Mouse (Mus musculus) hindbrain, embryonic 11.5 days (tissue): ENCODE data around the gene Prkcz. TPM values are rescaled to one million over a fixed set of nuclear protein-coding genes. Genes with fewer than 3 reads are reported as not detected.

Source experiments
- ATAC-seq: fragments of 200-750 bp; cut with Nextera tagmentation; 2 replicates; pipeline ENCODE4 v1.8.0; 2017; ENCODE audit warnings: mild to moderate bottlenecking, moderate TSS enrichment, moderate library complexity; ENCODE audit not compliant: low FRiP score
- DNase-seq: peaks from one replicate; pipeline ENCODE4 v3.0.0-alpha.2; 2015; ENCODE audit warnings: low spot score
- H3K27ac ChIP-seq: fragments of 300-500 bp; sonication (generic); 2 replicates; pipeline ENCODE4 v1.5.1; 2014; ENCODE audit warnings: mild to moderate bottlenecking, low read depth, low read length
- H3K27me3 ChIP-seq: fragments of 300-500 bp; sonication (generic); 2 replicates; pipeline ENCODE4 v1.6.1; 2014; ENCODE audit warnings: mild to moderate bottlenecking, low read length, moderate library complexity, mixed read lengths; ENCODE audit not compliant: control insufficient read depth, insufficient read depth
- H3K36me3 ChIP-seq: fragments of 300-500 bp; sonication (generic); 2 replicates; pipeline ENCODE4 v1.6.1; 2014; ENCODE audit warnings: mild to moderate bottlenecking, low read length, moderate library complexity, mixed read lengths; ENCODE audit not compliant: control insufficient read depth, insufficient read depth
- H3K4me1 ChIP-seq: fragments of 300-500 bp; sonication (generic); replicated peaks from 2 replicates; pipeline ENCODE4 v1.6.1; 2014; ENCODE audit warnings: low read length, mixed read lengths; ENCODE audit not compliant: control insufficient read depth, insufficient read depth
- H3K4me2 ChIP-seq: fragments of 300-500 bp; sonication (generic); replicated peaks from 2 replicates; pipeline ENCODE4 v1.6.1; 2014; ENCODE audit warnings: mild to moderate bottlenecking, low read depth, low read length
- H3K4me3 ChIP-seq: fragments of 300-500 bp; sonication (generic); 2 replicates; pipeline ENCODE4 v1.5.1; 2014; ENCODE audit warnings: low read depth, low read length
- H3K9ac ChIP-seq: fragments of 300-500 bp; sonication (generic); 2 replicates; pipeline ENCODE4 v1.6.1; 2014; ENCODE audit warnings: low read depth, low read length
- H3K9me3 ChIP-seq: fragments of 300-500 bp; sonication (generic); 2 replicates; pipeline ENCODE4 v1.6.1; 2016; ENCODE audit warnings: low read length; ENCODE audit not compliant: control insufficient read depth
- WGBS: fragments of 180-500 bp; shearing (Covaris S2); extraction: QIAGEN DNeasy Blood & Tissue Kit; methylation state at CpG from one replicate; pipeline ENCODE4 v1.1.7; 2014; 5-methylcytosine and 5-hydroxymethylcytosine counted together
- polyA plus RNA-seq: library from polyadenylated mRNA; unstranded; fragments of >200 nt; fragmentation: Nextera tagmentation; extraction: Ambion mirVana; gene quantifications from 2 replicates; pipeline ENCODE4 v1.2.1, GENCODE M21; 2014

Prkcz gene
- polyA plus RNA-seq, 1 experiment from 2014 or later = 19.6 TPM

DNA sequence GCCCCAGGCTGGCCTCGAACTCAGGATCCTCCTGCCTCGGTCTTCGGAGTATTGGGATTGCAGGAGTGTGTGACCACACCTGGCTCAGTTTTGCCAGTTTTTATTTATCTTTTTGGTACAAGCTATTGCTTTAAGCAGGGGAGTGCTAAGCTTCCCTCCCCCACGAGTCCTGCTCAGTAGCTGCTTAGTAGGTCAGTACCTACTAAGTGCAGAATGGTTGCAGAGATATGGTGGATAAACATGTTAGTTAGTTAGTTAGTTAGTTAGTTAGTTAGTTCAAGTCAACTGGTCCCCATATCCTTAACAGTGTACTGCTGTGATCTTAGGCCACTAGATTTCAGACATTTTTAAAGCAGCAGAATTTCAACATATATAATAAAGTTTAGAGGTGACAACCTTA is 75.1 kb downstream of the Prkcz start:
- H3K27me3 ChIP-seq = no peaks in the 10 kb centered on the region
- WGBS = 97% methylated on average over 4 of the region's 4 CpGs
- no peaks in the 10 kb centered on the region for H3K9me3 ChIP-seq
- H3K4me1 ChIP-seq = no peaks in the 10 kb centered on the region
- H3K9ac ChIP-seq = no peak overlapping the region
- no peaks in the 10 kb centered on the region for H3K36me3 ChIP-seq
- H3K27ac ChIP-seq = no peak overlapping the region
- H3K4me2 ChIP-seq = no peak overlapping the region
- no peak overlapping the region for H3K4me3 ChIP-seq
- ATAC-seq (no peak), DNase-seq (no peak)

DNA sequence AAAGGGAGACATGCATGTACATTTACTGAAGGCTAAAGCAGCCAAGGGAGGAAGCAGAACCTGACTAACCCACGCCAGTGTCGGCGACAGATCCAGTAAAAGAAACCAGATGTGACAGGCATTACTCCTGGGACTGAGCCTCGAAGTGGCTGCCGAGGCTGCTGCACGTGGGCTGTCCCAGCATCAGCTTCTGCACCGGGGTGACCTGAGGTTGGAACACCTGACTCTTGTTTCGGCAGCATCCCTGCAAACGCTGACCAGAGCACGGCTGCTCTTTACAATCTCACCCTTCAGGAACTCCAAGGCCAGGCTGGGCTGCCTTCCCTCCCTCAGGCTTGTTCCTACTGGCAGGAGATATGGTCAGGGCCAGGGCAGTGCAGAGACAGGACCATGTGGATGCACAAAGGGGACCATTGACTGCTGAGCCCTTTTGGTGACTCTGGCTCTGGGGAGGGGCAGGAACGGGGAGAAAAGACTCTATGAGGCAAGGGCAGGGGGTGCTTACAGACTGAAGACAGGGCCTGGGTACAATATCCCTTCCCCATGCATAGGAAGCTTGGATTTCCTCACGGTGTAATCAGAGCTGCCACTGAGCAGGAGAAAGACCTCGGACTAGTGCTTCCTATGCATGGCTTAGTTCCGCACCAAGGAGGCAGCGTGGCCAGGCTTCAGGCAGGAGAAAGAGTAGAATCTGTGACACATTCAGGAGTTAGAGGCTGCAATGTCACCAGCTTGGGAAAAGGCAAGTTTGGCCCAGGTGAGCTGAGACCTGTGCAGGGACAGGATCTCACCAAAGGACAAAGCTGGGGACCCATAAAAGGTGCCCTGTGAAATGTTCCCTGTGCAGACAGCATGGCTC is 76.4 kb downstream of the Prkcz start:
- Histone ChIP-seq H3K27ac (no peak overlapping the region), H3K4me2 (no peak overlapping the region), H3K36me3 (no peaks in the 10 kb centered on the region), H3K27me3 (no peaks in the 10 kb centered on the region), H3K9ac (peak overlapping the region; percentile 11; the same call in 1 of the 2 replicates), H3K4me1 (no peaks in the 10 kb centered on the region), H3K4me3 (no peak overlapping the region), H3K9me3 (no peaks in the 10 kb centered on the region)
- WGBS = 68% methylated on average over 15 of the region's 15 CpGs
- DNase-seq (no peak), ATAC-seq (no peak)

DNA sequence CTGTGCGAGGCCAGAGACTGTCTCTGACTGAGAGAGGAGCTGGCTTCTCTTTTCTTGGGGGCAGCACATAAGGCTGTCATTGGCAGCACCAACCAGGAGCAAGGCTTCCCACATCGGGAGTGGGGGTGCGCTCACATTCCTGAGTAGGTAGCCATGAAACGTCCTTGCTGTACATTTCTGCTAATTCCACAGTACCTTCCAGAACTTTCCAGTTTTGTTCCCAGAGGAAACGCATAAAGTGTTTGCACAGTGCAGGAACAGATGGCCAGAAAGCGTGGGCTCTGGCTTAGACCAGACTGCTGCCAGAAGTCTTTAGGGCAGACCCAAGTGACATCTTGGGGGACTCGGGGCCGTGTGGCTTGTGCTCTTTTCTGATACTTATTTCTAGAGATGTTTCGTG is 77.6 kb downstream of the Prkcz start:
- Histone ChIP-seq H3K27me3 (no peaks in the 10 kb centered on the region), H3K4me3 (no peak overlapping the region), H3K27ac (peak overlapping the region; percentile 25), H3K36me3 (no peaks in the 10 kb centered on the region), H3K4me2 (no peak overlapping the region), H3K9me3 (no peaks in the 10 kb centered on the region), H3K9ac (no peak overlapping the region), H3K4me1 (no peaks in the 10 kb centered on the region)
- 64% methylated on average over 9 of the region's 9 CpGs for WGBS
- ATAC-seq (no peak), DNase-seq (no peak)

DNA sequence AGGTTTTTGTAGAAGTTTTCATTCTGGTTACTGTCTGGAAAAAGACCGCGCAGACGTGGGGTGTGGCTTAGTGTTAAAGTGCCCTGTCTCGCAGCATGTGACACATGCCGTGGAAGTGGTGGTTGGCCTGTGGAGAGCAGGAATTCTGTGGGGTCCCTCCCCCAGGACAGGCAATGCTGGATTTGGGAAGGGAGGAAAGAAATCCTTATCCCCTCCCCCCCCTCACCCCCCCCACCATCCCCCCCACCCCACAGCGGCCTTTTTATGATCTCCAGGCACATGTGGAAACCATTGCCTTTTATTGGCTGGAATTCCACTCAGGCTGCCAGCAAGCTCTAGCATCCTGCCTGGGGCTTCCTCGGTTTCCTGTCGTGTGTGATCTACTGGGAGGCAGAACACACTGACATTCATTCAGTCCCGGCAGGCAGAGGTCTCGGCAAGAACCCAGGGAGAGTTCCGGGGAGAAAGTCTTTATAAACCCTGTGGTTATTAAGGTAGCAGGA is 78.1 kb downstream of the Prkcz start:
- H3K4me3 ChIP-seq = no peak overlapping the region
- no peaks in the 10 kb centered on the region for H3K4me1 ChIP-seq
- no peak overlapping the region for H3K4me2 ChIP-seq
- WGBS = 62% methylated on average over 10 of the region's 11 CpGs
- H3K9ac ChIP-seq = no peak overlapping the region
- ATAC-seq (no peak), DNase-seq (no peak)
- H3K27me3 ChIP-seq = no peaks in the 10 kb centered on the region
- H3K36me3 ChIP-seq = no peaks in the 10 kb centered on the region
- no peaks in the 10 kb centered on the region for H3K9me3 ChIP-seq
- H3K27ac ChIP-seq = peak overlapping the region; percentile 25; the same call in 1 of the 2 replicates

DNA sequence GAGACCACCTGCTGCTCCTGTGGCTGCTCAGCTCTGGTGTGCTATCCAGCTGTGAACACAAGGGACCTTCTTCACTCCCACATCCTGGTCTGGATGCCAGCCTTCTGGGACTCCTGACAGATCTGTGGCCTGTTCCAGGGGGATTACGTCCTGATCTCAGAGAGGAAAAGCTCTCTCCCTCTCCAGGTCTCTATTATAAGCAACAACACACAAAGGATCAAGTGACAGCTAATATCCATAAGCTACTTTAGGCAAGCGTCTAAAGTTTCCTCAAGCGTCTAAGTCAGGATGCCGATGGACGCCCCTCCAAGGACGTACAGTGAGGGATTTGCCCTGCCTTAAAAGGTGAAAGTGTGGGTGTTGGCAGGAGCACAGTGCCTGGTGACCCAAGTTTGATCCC is 78.9 kb downstream of the Prkcz start:
- 57% methylated on average over 6 of the region's 6 CpGs for WGBS
- Histone ChIP-seq H3K4me2 (no peak overlapping the region), H3K4me3 (no peak overlapping the region), H3K9me3 (no peaks in the 10 kb centered on the region), H3K4me1 (no peaks in the 10 kb centered on the region), H3K9ac (no peak overlapping the region), H3K27me3 (no peaks in the 10 kb centered on the region), H3K27ac (no peak overlapping the region), H3K36me3 (no peaks in the 10 kb centered on the region)
- ATAC-seq (no peak), DNase-seq (no peak)

DNA sequence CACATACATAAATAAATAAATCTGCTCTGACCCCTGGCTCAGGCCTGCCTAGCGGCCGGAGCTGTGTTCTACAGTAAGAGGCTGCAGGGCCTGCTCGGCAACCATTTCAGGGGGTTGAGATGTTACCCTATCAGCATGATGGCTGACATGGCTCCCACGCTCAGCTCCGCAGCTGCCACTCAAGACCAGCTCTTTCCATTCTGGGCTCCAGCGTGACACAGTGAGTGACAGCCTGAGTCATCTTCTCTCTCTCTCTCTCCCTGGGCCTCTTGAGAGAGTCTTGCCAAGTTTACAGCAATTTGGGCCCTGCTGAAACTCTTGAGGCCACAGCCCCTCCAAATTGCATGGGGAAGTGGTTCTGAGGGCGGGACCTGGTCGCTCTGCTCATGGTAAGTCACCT is 79.5 kb downstream of the Prkcz start:
- ATAC-seq = no peak
- Histone ChIP-seq H3K9me3 (no peaks in the 10 kb centered on the region), H3K27ac (no peak overlapping the region), H3K27me3 (no peaks in the 10 kb centered on the region), H3K9ac (no peak overlapping the region), H3K4me2 (no peak overlapping the region), H3K4me3 (no peak overlapping the region), H3K36me3 (no peaks in the 10 kb centered on the region), H3K4me1 (no peaks in the 10 kb centered on the region)
- DNase-seq = no peak
- WGBS = 90% methylated on average over 8 of the region's 8 CpGs

DNA sequence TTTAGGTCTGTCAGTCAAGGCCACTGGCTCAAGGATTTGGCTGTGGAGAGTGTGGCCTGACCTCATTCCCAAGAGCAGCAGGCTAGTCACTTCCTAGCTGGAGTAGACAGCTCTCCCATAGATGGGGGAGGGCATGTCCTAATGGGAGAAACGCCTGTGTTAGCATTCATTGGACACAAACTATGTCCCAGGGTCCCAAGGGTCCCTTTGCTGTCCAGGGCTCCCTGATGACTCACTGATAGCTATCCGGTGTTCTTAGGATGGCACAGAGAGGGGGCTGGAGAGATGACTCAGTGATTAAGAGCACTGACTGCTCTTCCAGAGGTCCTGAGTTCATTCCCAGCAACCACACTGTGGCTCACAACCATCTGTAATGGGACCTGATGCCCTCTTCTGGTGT is 79.9 kb downstream of the Prkcz start:
- no peak overlapping the region for H3K27ac ChIP-seq
- H3K4me1 ChIP-seq = no peaks in the 10 kb centered on the region
- H3K4me2 ChIP-seq = no peak overlapping the region
- H3K27me3 ChIP-seq = no peaks in the 10 kb centered on the region
- H3K36me3 ChIP-seq = no peaks in the 10 kb centered on the region
- no peaks in the 10 kb centered on the region for H3K9me3 ChIP-seq
- DNase-seq = no peak
- 87% methylated on average over 2 of the region's 2 CpGs for WGBS
- no peak for ATAC-seq
- H3K9ac ChIP-seq = no peak overlapping the region
- H3K4me3 ChIP-seq = no peak overlapping the region

DNA sequence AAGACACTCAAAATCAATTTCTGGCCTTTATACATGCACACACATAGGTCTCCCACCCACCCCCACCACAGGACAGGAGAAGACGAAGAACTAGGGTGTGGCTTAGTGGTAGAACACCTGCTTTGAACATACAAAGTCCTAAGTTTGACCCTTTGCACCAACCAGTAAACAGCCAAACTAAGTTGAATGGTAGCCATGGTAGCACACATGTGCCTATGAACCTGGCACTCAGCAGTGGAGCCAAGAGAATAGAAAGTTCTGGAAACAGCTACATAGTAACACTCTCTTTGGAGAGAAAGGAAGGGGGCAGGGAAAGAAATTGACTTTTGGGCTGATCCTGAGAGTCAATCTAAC is 80.4 kb downstream of the Prkcz start:
- Histone ChIP-seq H3K4me1 (no peaks in the 10 kb centered on the region), H3K4me3 (no peak overlapping the region), H3K9me3 (no peaks in the 10 kb centered on the region), H3K36me3 (no peaks in the 10 kb centered on the region), H3K9ac (no peak overlapping the region), H3K4me2 (no peak overlapping the region), H3K27ac (no peak overlapping the region), H3K27me3 (no peaks in the 10 kb centered on the region)
- ATAC-seq (no peak), DNase-seq (no peak)
- WGBS = 94% methylated on average over 1 of the region's 1 CpGs
